Mouse (Mus musculus) liver, embryonic 12.5 days (tissue): ENCODE data around the gene Ppp1r9b. TPM values are rescaled to one million over a fixed set of nuclear protein-coding genes. Genes with fewer than 3 reads are reported as not detected.

Experiments used
- ATAC-seq: fragments of 200-750 bp; cut with Nextera tagmentation; 2 replicates; pipeline ENCODE4 v1.8.0; 2017; ENCODE audit warnings: moderate number of reproducible peaks, mild to moderate bottlenecking, moderate library complexity
- H3K27ac ChIP-seq: fragments of 300-500 bp; sonication (generic); 2 replicates; pipeline ENCODE4 v1.5.1; 2016; ENCODE audit warnings: mild to moderate bottlenecking
- H3K27me3 ChIP-seq: fragments of 300-500 bp; sonication (generic); replicated peaks from 2 replicates; pipeline ENCODE4 v1.6.1; 2016; ENCODE audit warnings: mild to moderate bottlenecking, moderate library complexity
- H3K36me3 ChIP-seq: fragments of 300-500 bp; sonication (generic); 2 replicates; pipeline ENCODE4 v1.6.1; 2016; ENCODE audit warnings: mild to moderate bottlenecking, moderate library complexity
- H3K4me1 ChIP-seq: fragments of 300-500 bp; sonication (generic); 2 replicates; pipeline ENCODE4 v1.6.1; 2016
- H3K4me2 ChIP-seq: fragments of 300-500 bp; sonication (generic); 2 replicates; pipeline ENCODE4 v1.6.1; 2016; ENCODE audit warnings: mild to moderate bottlenecking, moderate library complexity
- H3K4me3 ChIP-seq: fragments of 300-500 bp; sonication (generic); 2 replicates; pipeline ENCODE4 v1.5.1; 2016; ENCODE audit warnings: mild to moderate bottlenecking, moderate library complexity
- H3K9ac ChIP-seq: fragments of 300-500 bp; sonication (generic); 2 replicates; pipeline ENCODE4 v1.6.1; 2016; ENCODE audit warnings: mild to moderate bottlenecking, moderate library complexity
- H3K9me3 ChIP-seq: fragments of 300-500 bp; sonication (generic); replicated peaks from 2 replicates; pipeline ENCODE4 v1.6.1; 2016; ENCODE audit warnings: mild to moderate bottlenecking, moderate library complexity
- WGBS: fragments of 180-500 bp; shearing (Covaris S2); methylation state at CpG from one replicate; pipeline ENCODE4 v1.1.7; 2016; ENCODE audit not compliant: insufficient replicate concordance; 5-methylcytosine and 5-hydroxymethylcytosine counted together
- polyA plus RNA-seq: library from polyadenylated mRNA; unstranded; fragments of >200 nt; fragmentation: Nextera tagmentation; extraction: Ambion mirVana; gene quantifications from 2 replicates; pipeline ENCODE4 v1.2.1, GENCODE M21; 2016

Gene Ppp1r9b
- polyA plus RNA-seq, 1 experiment from 2014 or later: 13.4 TPM

GRCm38 (mm10) chr11:95042096-95042495 lies 51.3 kb downstream of the Ppp1r9b start:
- WGBS: under 1% methylated on average over 11 of the region's 11 CpGs
- H3K36me3 ChIP-seq: no peaks in the 10 kb centered on the region; the same call in 1 of the 2 replicates
- peak; percentile 28 for ATAC-seq
- H3K4me2 ChIP-seq: peak overlapping the region; percentile 96
- no peaks in the 10 kb centered on the region for H3K9me3 ChIP-seq
- H3K4me3 ChIP-seq: peak overlapping the region; percentile 75
- peaks cover 31% of the 10 kb centered on the region for H3K27me3 ChIP-seq
- H3K27ac ChIP-seq: peak overlapping the region; percentile 74
- H3K9ac ChIP-seq: peak overlapping the region; percentile 67
- peaks cover 34% of the 10 kb centered on the region for H3K4me1 ChIP-seq

GRCm38 (mm10) chr11:95043060-95043459 lies 52.2 kb downstream of the Ppp1r9b start:
- no peak overlapping the region for H3K9ac ChIP-seq
- H3K27ac ChIP-seq: no peak overlapping the region
- no peak overlapping the region for H3K4me3 ChIP-seq
- H3K4me1 ChIP-seq: peaks cover 34% of the 10 kb centered on the region
- no peak for ATAC-seq
- H3K9me3 ChIP-seq: no peaks in the 10 kb centered on the region
- H3K4me2 ChIP-seq: no peak overlapping the region
- H3K36me3 ChIP-seq: no peaks in the 10 kb centered on the region; the same call in 1 of the 2 replicates
- 71% methylated on average over 4 of the region's 4 CpGs for WGBS
- peaks cover 31% of the 10 kb centered on the region for H3K27me3 ChIP-seq

GRCm38 (mm10) chr11:95043608-95044007 lies 52.8 kb downstream of the Ppp1r9b start:
- peaks cover 30% of the 10 kb centered on the region for H3K4me1 ChIP-seq
- no peak overlapping the region for H3K4me2 ChIP-seq
- peaks cover 31% of the 10 kb centered on the region for H3K27me3 ChIP-seq
- H3K4me3 ChIP-seq: no peak overlapping the region
- no peaks in the 10 kb centered on the region; the same call in 1 of the 2 replicates for H3K36me3 ChIP-seq
- no peak for ATAC-seq
- H3K9ac ChIP-seq: no peak overlapping the region
- H3K9me3 ChIP-seq: no peaks in the 10 kb centered on the region
- no peak overlapping the region for H3K27ac ChIP-seq
- WGBS: 39% methylated on average over 7 of the region's 7 CpGs

GRCm38 (mm10) chr11:95044185-95044870 lies 53.5 kb downstream of the Ppp1r9b start:
- Histone ChIP-seq H3K4me1 (peaks cover 28% of the 10 kb centered on the region), H3K4me2 (no peak overlapping the region), H3K4me3 (no peak overlapping the region), H3K36me3 (no peaks in the 10 kb centered on the region), H3K9ac (no peak overlapping the region), H3K27me3 (peaks cover 31% of the 10 kb centered on the region), H3K9me3 (no peaks in the 10 kb centered on the region), H3K27ac (no peak overlapping the region)
- WGBS: 50% methylated on average over 12 of the region's 13 CpGs
- ATAC-seq: no peak

DNA sequence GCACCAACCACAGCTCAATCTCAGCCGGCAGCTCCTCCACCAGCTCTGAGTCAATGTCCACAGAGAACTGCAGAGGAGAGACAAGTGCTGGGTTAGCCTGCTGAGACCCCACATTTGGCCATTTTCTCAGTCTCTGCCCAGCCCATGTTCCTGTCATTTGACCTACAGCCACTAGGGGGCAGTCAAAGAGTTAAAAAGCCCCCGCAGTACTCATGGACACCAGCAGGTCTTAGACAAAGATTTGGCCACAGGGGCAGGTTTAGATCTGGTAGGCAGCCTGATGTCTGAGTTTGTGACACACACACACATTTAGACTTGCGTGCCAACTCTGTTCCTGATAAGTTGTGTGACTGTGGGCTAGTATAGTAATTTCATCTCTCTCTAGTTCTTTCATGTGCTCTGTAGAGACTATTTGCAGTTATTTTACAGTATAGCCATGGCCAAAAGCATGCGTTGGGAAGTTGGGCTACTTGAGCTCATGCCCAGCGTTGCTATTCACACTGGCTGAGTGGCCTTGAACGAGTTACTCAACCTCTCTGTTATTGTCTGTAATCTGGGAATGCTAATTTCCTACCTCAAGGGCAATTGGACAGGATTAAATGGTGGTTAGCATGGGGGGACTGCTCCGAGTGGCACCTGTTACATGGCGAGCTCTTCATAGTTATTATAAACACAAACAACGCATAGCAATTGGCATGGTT lies 56.3 kb downstream of the Ppp1r9b start:
- no peaks in the 10 kb centered on the region for H3K36me3 ChIP-seq
- no peak overlapping the region for H3K4me2 ChIP-seq
- H3K4me3 ChIP-seq: no peak overlapping the region
- H3K9me3 ChIP-seq: no peaks in the 10 kb centered on the region
- WGBS: 44% methylated on average over 9 of the region's 9 CpGs
- peaks cover 5% of the 10 kb centered on the region; the same call in 1 of the 2 replicates for H3K4me1 ChIP-seq
- peak; percentile 25; the same call in 1 of the 2 replicates for ATAC-seq
- H3K27ac ChIP-seq: no peak overlapping the region
- peaks cover 39% of the 10 kb centered on the region for H3K27me3 ChIP-seq
- no peak overlapping the region for H3K9ac ChIP-seq

- H3K9me3 ChIP-seq: no peaks in the 10 kb centered on the region
- no peak overlapping the region for H3K4me3 ChIP-seq
- ATAC-seq: no peak
- no peaks in the 10 kb centered on the region for H3K36me3 ChIP-seq
- peaks cover 48% of the 10 kb centered on the region for H3K27me3 ChIP-seq
- no peak overlapping the region for H3K4me2 ChIP-seq
- no peaks in the 10 kb centered on the region for H3K4me1 ChIP-seq
- no peak overlapping the region for H3K27ac ChIP-seq
- 66% methylated on average over 9 of the region's 9 CpGs for WGBS
- H3K9ac ChIP-seq: no peak overlapping the region
Measured at GRCm38 (mm10) chr11:95053062-95053461, 62.2 kb downstream of the Ppp1r9b start.

Other genes with a start within 250 kb of the Ppp1r9b start
- gene Cdc34b, start 249.3 kb upstream of the Ppp1r9b start, polyA plus RNA-seq: 0.11 TPM in 1 of 2 replicates, not detected in the other
- gene Tmem92, start 208.3 kb upstream of the Ppp1r9b start, polyA plus RNA-seq: not detected in 2 replicates
- gene Col1a1, start 54.8 kb upstream of the Ppp1r9b start, polyA plus RNA-seq: 135 and 153 TPM in 2 replicates
- not detected in 2 replicates for gene Hils1, start 23.4 kb upstream of the Ppp1r9b start, polyA plus RNA-seq
- 0.17 TPM in 1 of 2 replicates, not detected in the other for gene Sgca, start 14.7 kb upstream of the Ppp1r9b start, polyA plus RNA-seq
- 53.8 and 56.7 TPM in 2 replicates for gene Samd14, start 18.8 kb downstream of the Ppp1r9b start, polyA plus RNA-seq
- gene Pdk2, start 50.3 kb downstream of the Ppp1r9b start, polyA plus RNA-seq: 10.0 and 11.0 TPM in 2 replicates
- 2.8 and 3.6 TPM in 2 replicates for gene Itga3, start 85.8 kb downstream of the Ppp1r9b start, polyA plus RNA-seq
- 0.05 and 0.08 TPM in 2 replicates for gene Dlx3, start 129.1 kb downstream of the Ppp1r9b start, polyA plus RNA-seq
- gene Dlx4, start 155.2 kb downstream of the Ppp1r9b start, polyA plus RNA-seq: 0.06 TPM in 1 of 2 replicates, not detected in the other